Mouse (Mus musculus): ENCODE measurements around the gene Olfr138. TPM values are rescaled to one million over a fixed set of nuclear protein-coding genes. Genes with fewer than 3 reads are reported as not detected.

Olfr138 gene
- not detected for polyA plus RNA-seq (2015; fragmentation: Illumina TruSeq; extraction: RNeasy Lipid Tissue Mini Kit (QIAGEN cat#74804); ENCODE audit: insufficient read depth, low read depth, low replicate concordance)

DNA sequence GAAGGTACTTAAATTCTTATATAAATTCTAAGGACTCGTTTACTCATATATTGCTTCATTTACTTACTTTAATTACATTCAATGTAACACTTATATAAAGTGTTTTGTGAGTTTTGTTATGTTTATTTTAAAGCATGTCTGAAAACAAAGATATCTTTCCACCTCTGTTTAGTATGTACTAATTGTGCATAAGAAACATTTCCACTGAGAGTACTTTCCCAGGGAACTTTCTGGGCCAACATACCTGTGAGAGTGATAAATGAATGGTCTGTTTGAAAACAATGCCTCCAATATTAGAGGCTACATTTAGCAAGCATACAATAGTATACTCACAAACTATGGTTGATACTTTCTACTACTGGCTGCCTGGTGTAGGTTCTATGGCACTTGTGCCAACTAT lies at the start of gene Olfr138:
Gene Olfr138 (plus strand): TSS at position 301 of the 400 bp plus-strand sequence.

DNA sequence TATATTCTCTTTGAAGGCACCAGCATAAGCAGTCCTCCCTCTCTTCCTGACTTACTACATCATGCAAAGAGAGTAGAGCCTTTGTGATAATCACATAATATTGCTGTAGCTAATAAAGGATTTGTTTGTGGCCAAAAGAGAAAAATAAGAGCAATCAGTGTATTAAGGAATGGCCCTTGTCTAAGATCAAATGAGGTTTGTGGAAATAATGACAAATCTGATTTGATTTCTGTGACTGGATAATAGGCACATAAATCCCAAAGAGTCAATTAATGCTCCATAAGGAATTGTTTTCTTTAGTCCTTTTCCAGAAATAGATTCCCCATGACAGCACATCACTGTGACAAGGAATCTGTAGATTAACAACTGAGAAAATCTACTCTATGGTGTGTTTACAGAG lies 46.6 kb downstream of the Olfr138 start, which contains the start of gene Olfr137:
Gene Olfr137 (minus strand): TSS at position 101 of the 400 bp plus-strand sequence.

Other genes starting within 250 kb of the Olfr138 start
- gene Olfr129, start 201.0 kb upstream of the Olfr138 start, polyA plus RNA-seq (2015; fragmentation: Illumina TruSeq; extraction: RNeasy Lipid Tissue Mini Kit (QIAGEN cat#74804); ENCODE audit: insufficient read depth, low read depth, low replicate concordance) = not detected
- not detected for gene Olfr130, start 197.1 kb upstream of the Olfr138 start, polyA plus RNA-seq (2015; fragmentation: Illumina TruSeq; extraction: RNeasy Lipid Tissue Mini Kit (QIAGEN cat#74804); ENCODE audit: insufficient read depth, low read depth, low replicate concordance)
- gene Olfr131, start 172.3 kb upstream of the Olfr138 start, polyA plus RNA-seq (2015; fragmentation: Illumina TruSeq; extraction: RNeasy Lipid Tissue Mini Kit (QIAGEN cat#74804); ENCODE audit: insufficient read depth, low read depth, low replicate concordance) = not detected
- not detected for gene Olfr132, start 126.5 kb upstream of the Olfr138 start, polyA plus RNA-seq (2015; fragmentation: Illumina TruSeq; extraction: RNeasy Lipid Tissue Mini Kit (QIAGEN cat#74804); ENCODE audit: insufficient read depth, low read depth, low replicate concordance)
- not detected for gene Olfr133, start 115.8 kb upstream of the Olfr138 start, polyA plus RNA-seq (2015; fragmentation: Illumina TruSeq; extraction: RNeasy Lipid Tissue Mini Kit (QIAGEN cat#74804); ENCODE audit: insufficient read depth, low read depth, low replicate concordance)
- not detected for gene Olfr134, start 89.6 kb upstream of the Olfr138 start, polyA plus RNA-seq (2015; fragmentation: Illumina TruSeq; extraction: RNeasy Lipid Tissue Mini Kit (QIAGEN cat#74804); ENCODE audit: insufficient read depth, low read depth, low replicate concordance)
- gene Olfr135, start 56.7 kb upstream of the Olfr138 start, polyA plus RNA-seq (2015; fragmentation: Illumina TruSeq; extraction: RNeasy Lipid Tissue Mini Kit (QIAGEN cat#74804); ENCODE audit: insufficient read depth, low read depth, low replicate concordance) = not detected
- not detected for gene Olfr137, start 46.5 kb downstream of the Olfr138 start, polyA plus RNA-seq (2015; fragmentation: Illumina TruSeq; extraction: RNeasy Lipid Tissue Mini Kit (QIAGEN cat#74804); ENCODE audit: insufficient read depth, low read depth, low replicate concordance)
- not detected for gene Olfr136, start 68.8 kb downstream of the Olfr138 start, polyA plus RNA-seq (2015; fragmentation: Illumina TruSeq; extraction: RNeasy Lipid Tissue Mini Kit (QIAGEN cat#74804); ENCODE audit: insufficient read depth, low read depth, low replicate concordance)
- not detected for gene Esp36, start 159.2 kb downstream of the Olfr138 start, polyA plus RNA-seq (2015; fragmentation: Illumina TruSeq; extraction: RNeasy Lipid Tissue Mini Kit (QIAGEN cat#74804); ENCODE audit: insufficient read depth, low read depth, low replicate concordance)